Mouse (Mus musculus): Measurements from ENCODE around the gene Arid4b. TPM values are rescaled to one million over a fixed set of nuclear protein-coding genes. Genes with fewer than 3 reads are reported as not detected.
"Not testable (repeated sequence)": the region's sequence is repeated elsewhere in the genome, so short reads cannot be mapped to it uniquely, and the experiment has no call there.

Arid4b gene
- polyA plus RNA-seq, 1 experiment, result 10.9 TPM

GRCm38 (mm10) chr13:14025554-14025953, 37.5 kb upstream of the Arid4b start:
- no peaks in the 10 kb centered on the region for H3K36me3 ChIP-seq (ENCODE audit: control insufficient read depth, insufficient read depth, low read length)
- no peaks in the 10 kb centered on the region for H3K4me1 ChIP-seq (ENCODE audit: control insufficient read depth, insufficient read depth, low read length)
- no peak for TF ChIP-seq POLR2A (IDR thresholded peaks at IDR 0.05; ENCODE audit: control insufficient read depth, low read depth, low read length)
- TF ChIP-seq CTCF (IDR thresholded peaks at IDR 0.05; ENCODE audit: control insufficient read depth, insufficient read depth, insufficient replicate concordance, low read depth, low read length), result no peak
- no peak overlapping the region for H3K27ac ChIP-seq (ENCODE audit: control insufficient read depth, insufficient read depth, low read depth, low read length)
- H3K4me3 ChIP-seq (ENCODE audit: control insufficient read depth, low read depth, low read length), result no peak overlapping the region
- H3K27me3 ChIP-seq (ENCODE audit: control insufficient read depth, insufficient read depth, low read length), result no peaks in the 10 kb centered on the region

- H3K4me3 ChIP-seq (ENCODE audit: control insufficient read depth, low read depth, low read length), result no peak overlapping the region
- H3K27me3 ChIP-seq (ENCODE audit: control insufficient read depth, insufficient read depth, low read length), result no peaks in the 10 kb centered on the region
- no peak overlapping the region for H3K27ac ChIP-seq (ENCODE audit: control insufficient read depth, insufficient read depth, low read depth, low read length)
- TF ChIP-seq POLR2A (IDR thresholded peaks at IDR 0.05; ENCODE audit: control insufficient read depth, low read depth, low read length) (no peak), CTCF (IDR thresholded peaks at IDR 0.05; ENCODE audit: control insufficient read depth, insufficient read depth, insufficient replicate concordance, low read depth, low read length) (no peak)
- no peaks in the 10 kb centered on the region for H3K4me1 ChIP-seq (ENCODE audit: control insufficient read depth, insufficient read depth, low read length)
- no peaks in the 10 kb centered on the region for H3K36me3 ChIP-seq (ENCODE audit: control insufficient read depth, insufficient read depth, low read length)
Observed at GRCm38 (mm10) chr13:14026154-14026820, 36.7 kb upstream of the Arid4b start.

GRCm38 (mm10) chr13:14033309-14034072, 29.5 kb upstream of the Arid4b start:
- H3K36me3 ChIP-seq (ENCODE audit: control insufficient read depth, insufficient read depth, low read length), result no peaks in the 10 kb centered on the region
- no peaks in the 10 kb centered on the region for H3K27me3 ChIP-seq (ENCODE audit: control insufficient read depth, insufficient read depth, low read length)
- H3K4me3 ChIP-seq (ENCODE audit: control insufficient read depth, low read depth, low read length), result no peak overlapping the region
- H3K4me1 ChIP-seq (ENCODE audit: control insufficient read depth, insufficient read depth, low read length), result no peaks in the 10 kb centered on the region
- no peak for TF ChIP-seq CTCF (IDR thresholded peaks at IDR 0.05; ENCODE audit: control insufficient read depth, insufficient read depth, insufficient replicate concordance, low read depth, low read length)
- H3K27ac ChIP-seq (ENCODE audit: control insufficient read depth, insufficient read depth, low read depth, low read length), result no peak overlapping the region

GRCm38 (mm10) chr13:14034073-14034348, 29.0 kb upstream of the Arid4b start:
- TF ChIP-seq CTCF (IDR thresholded peaks at IDR 0.05; ENCODE audit: control insufficient read depth, insufficient read depth, insufficient replicate concordance, low read depth, low read length) (no peak), POLR2A (IDR thresholded peaks at IDR 0.05; ENCODE audit: control insufficient read depth, low read depth, low read length) (no peak)
- Histone ChIP-seq H3K27ac (ENCODE audit: control insufficient read depth, insufficient read depth, low read depth, low read length) (no peak overlapping the region), H3K4me1 (ENCODE audit: control insufficient read depth, insufficient read depth, low read length) (no peaks in the 10 kb centered on the region), H3K27me3 (ENCODE audit: control insufficient read depth, insufficient read depth, low read length) (no peaks in the 10 kb centered on the region), H3K36me3 (ENCODE audit: control insufficient read depth, insufficient read depth, low read length) (no peaks in the 10 kb centered on the region), H3K4me3 (ENCODE audit: control insufficient read depth, low read depth, low read length) (no peak overlapping the region)

- not testable (repeated sequence) for H3K4me3 ChIP-seq (ENCODE audit: control insufficient read depth, low read depth, low read length); H3K4me1 ChIP-seq (ENCODE audit: control insufficient read depth, insufficient read depth, low read length); H3K27me3 ChIP-seq (ENCODE audit: control insufficient read depth, insufficient read depth, low read length); H3K27ac ChIP-seq (ENCODE audit: control insufficient read depth, insufficient read depth, low read depth, low read length); H3K36me3 ChIP-seq (ENCODE audit: control insufficient read depth, insufficient read depth, low read length)
Observed at GRCm38 (mm10) chr13:14035352-14035751, 27.7 kb upstream of the Arid4b start.

- H3K27ac ChIP-seq (ENCODE audit: control insufficient read depth, insufficient read depth, low read depth, low read length), result peak overlapping the region; percentile 21; the same call in 1 of the 2 replicates
- peaks cover 3% of the 10 kb centered on the region for H3K4me1 ChIP-seq (ENCODE audit: control insufficient read depth, insufficient read depth, low read length)
- no peak overlapping the region for H3K4me3 ChIP-seq (ENCODE audit: control insufficient read depth, low read depth, low read length)
- TF ChIP-seq CTCF (IDR thresholded peaks at IDR 0.05; ENCODE audit: control insufficient read depth, insufficient read depth, insufficient replicate concordance, low read depth, low read length) (no peak), POLR2A (IDR thresholded peaks at IDR 0.05; ENCODE audit: control insufficient read depth, low read depth, low read length) (no peak)
- no peaks in the 10 kb centered on the region for H3K36me3 ChIP-seq (ENCODE audit: control insufficient read depth, insufficient read depth, low read length)
- no peaks in the 10 kb centered on the region for H3K27me3 ChIP-seq (ENCODE audit: control insufficient read depth, insufficient read depth, low read length)
Observed at GRCm38 (mm10) chr13:14035875-14036630, 27.0 kb upstream of the Arid4b start.

- Histone ChIP-seq H3K27ac (ENCODE audit: control insufficient read depth, insufficient read depth, low read depth, low read length) (peak overlapping the region; percentile 88), H3K4me3 (ENCODE audit: control insufficient read depth, low read depth, low read length) (peak overlapping the region; percentile 87), H3K4me1 (ENCODE audit: control insufficient read depth, insufficient read depth, low read length) (peaks cover 3% of the 10 kb centered on the region), H3K27me3 (ENCODE audit: control insufficient read depth, insufficient read depth, low read length) (no peaks in the 10 kb centered on the region), H3K36me3 (ENCODE audit: control insufficient read depth, insufficient read depth, low read length) (no peaks in the 10 kb centered on the region)
- no peak for TF ChIP-seq POLR2A (IDR thresholded peaks at IDR 0.05; ENCODE audit: control insufficient read depth, low read depth, low read length)
- no peak for TF ChIP-seq CTCF (IDR thresholded peaks at IDR 0.05; ENCODE audit: control insufficient read depth, insufficient read depth, insufficient replicate concordance, low read depth, low read length)
Observed at GRCm38 (mm10) chr13:14038911-14039291, 24.1 kb upstream of the Arid4b start.
